Mouse (Mus musculus) limb, embryonic 11.5 days (tissue): ENCODE results near the gene Syt2. TPM values are rescaled to one million over a fixed set of nuclear protein-coding genes. Genes with fewer than 3 reads are reported as not detected.

Experiments
- ATAC-seq: fragments of 200-750 bp; cut with Nextera tagmentation; 2 replicates; pipeline ENCODE4 v1.8.0; 2017; ENCODE audit warnings: low read depth; ENCODE audit not compliant: insufficient number of reproducible peaks, low FRiP score, low TSS enrichment
- DNase-seq: peaks from one replicate; pipeline ENCODE4 v3.0.0-alpha.2; 2015; ENCODE audit warnings: low spot score
- H3K27ac ChIP-seq: fragments of 300-500 bp; sonication (generic); replicated peaks from 2 replicates; pipeline ENCODE4 v1.5.1; 2014; ENCODE audit warnings: low read depth, mild to moderate bottlenecking, low read length
- H3K27me3 ChIP-seq: fragments of 300-500 bp; sonication (generic); 2 replicates; pipeline ENCODE4 v1.6.1; 2014; ENCODE audit warnings: mild to moderate bottlenecking, low read length, mixed read lengths; ENCODE audit not compliant: control insufficient read depth, insufficient read depth
- H3K36me3 ChIP-seq: fragments of 300-500 bp; sonication (generic); 2 replicates; pipeline ENCODE4 v1.6.1; 2014; ENCODE audit warnings: mild to moderate bottlenecking, low read length, moderate library complexity, mixed read lengths; ENCODE audit not compliant: control insufficient read depth, insufficient read depth
- H3K4me1 ChIP-seq: fragments of 300-500 bp; sonication (generic); 2 replicates; pipeline ENCODE4 v1.6.1; 2014; ENCODE audit warnings: low read length, mixed read lengths; ENCODE audit not compliant: control insufficient read depth, insufficient read depth
- H3K4me2 ChIP-seq: fragments of 300-500 bp; sonication (generic); 2 replicates; pipeline ENCODE4 v1.6.1; 2014; ENCODE audit warnings: low read depth, mild to moderate bottlenecking, moderate library complexity; ENCODE audit not compliant: severe bottlenecking
- H3K4me3 ChIP-seq: fragments of 300-500 bp; sonication (generic); 2 replicates; pipeline ENCODE4 v1.5.1; 2014; ENCODE audit warnings: low read depth, low read length
- H3K9ac ChIP-seq: fragments of 300-500 bp; sonication (generic); 2 replicates; pipeline ENCODE4 v1.6.1; 2014; ENCODE audit warnings: mild to moderate bottlenecking, low read length
- H3K9me3 ChIP-seq: fragments of 300-500 bp; sonication (generic); 2 replicates; pipeline ENCODE4 v1.6.1; 2016; ENCODE audit warnings: low read length; ENCODE audit not compliant: control insufficient read depth
- WGBS: fragments of 180-500 bp; shearing (Covaris S2); extraction: QIAGEN DNeasy Blood & Tissue Kit; methylation state at CpG from one replicate; pipeline ENCODE4 v1.1.7; 2014; 5-methylcytosine and 5-hydroxymethylcytosine counted together
- polyA plus RNA-seq: library from polyadenylated mRNA; unstranded; fragments of >200 nt; fragmentation: Nextera tagmentation; extraction: Ambion mirVana; gene quantifications from 2 replicates; pipeline ENCODE4 v1.2.1, GENCODE M21; 2014

The Syt2 gene
- polyA plus RNA-seq, 1 experiment from 2014 or later: 0.28 TPM

- no peaks in the 10 kb centered on the region for H3K4me1 ChIP-seq
- no peaks in the 10 kb centered on the region for H3K36me3 ChIP-seq
- no peak overlapping the region for H3K27ac ChIP-seq
- no peak overlapping the region for H3K4me3 ChIP-seq
- H3K9me3 ChIP-seq: no peaks in the 10 kb centered on the region
- no peaks in the 10 kb centered on the region for H3K27me3 ChIP-seq
- no peak overlapping the region for H3K9ac ChIP-seq
- WGBS: 34% methylated on average over 5 of the region's 5 CpGs
- ATAC-seq: no peak
- no peak for DNase-seq
- no peak overlapping the region for H3K4me2 ChIP-seq
Observed at GRCm38 (mm10) chr1:134700634-134701033, 54.2 kb downstream of the Syt2 start.

GRCm38 (mm10) chr1:134701191-134701590 is 54.7 kb downstream of the Syt2 start:
- DNase-seq (no peak), ATAC-seq (no peak)
- Histone ChIP-seq H3K36me3 (no peaks in the 10 kb centered on the region), H3K9ac (no peak overlapping the region), H3K27ac (no peak overlapping the region), H3K9me3 (no peaks in the 10 kb centered on the region), H3K4me3 (no peak overlapping the region), H3K27me3 (no peaks in the 10 kb centered on the region), H3K4me1 (no peaks in the 10 kb centered on the region), H3K4me2 (no peak overlapping the region)
- WGBS: 31% methylated on average over 6 of the region's 6 CpGs

GRCm38 (mm10) chr1:134703232-134703631 is 56.8 kb downstream of the Syt2 start:
- Histone ChIP-seq H3K27ac (no peak overlapping the region), H3K4me2 (no peak overlapping the region), H3K9ac (no peak overlapping the region), H3K4me3 (no peak overlapping the region), H3K27me3 (peaks cover 13% of the 10 kb centered on the region), H3K4me1 (no peaks in the 10 kb centered on the region), H3K36me3 (no peaks in the 10 kb centered on the region), H3K9me3 (no peaks in the 10 kb centered on the region)
- no peak for DNase-seq
- ATAC-seq: no peak
- WGBS: 92% methylated on average over 2 of the region's 2 CpGs

GRCm38 (mm10) chr1:134704396-134705306 is 58.2 kb downstream of the Syt2 start:
- Histone ChIP-seq H3K9ac (no peak overlapping the region), H3K4me3 (no peak overlapping the region), H3K4me1 (peaks cover 10% of the 10 kb centered on the region; the same call in 1 of the 2 replicates), H3K9me3 (no peaks in the 10 kb centered on the region), H3K36me3 (no peaks in the 10 kb centered on the region), H3K27me3 (peaks cover 27% of the 10 kb centered on the region), H3K27ac (no peak overlapping the region), H3K4me2 (no peak overlapping the region)
- ATAC-seq: no peak
- DNase-seq: peak; percentile 82
- 36% methylated on average over 22 of the region's 22 CpGs for WGBS

- peaks cover 10% of the 10 kb centered on the region for H3K4me1 ChIP-seq
- ATAC-seq: no peak
- peaks cover 43% of the 10 kb centered on the region for H3K27me3 ChIP-seq
- H3K4me3 ChIP-seq: no peak overlapping the region
- no peak overlapping the region for H3K4me2 ChIP-seq
- 32% methylated on average over 2 of the region's 2 CpGs for WGBS
- DNase-seq: no peak
- H3K9ac ChIP-seq: no peak overlapping the region
- H3K36me3 ChIP-seq: no peaks in the 10 kb centered on the region
- no peak overlapping the region for H3K27ac ChIP-seq
- H3K9me3 ChIP-seq: no peaks in the 10 kb centered on the region
Observed at GRCm38 (mm10) chr1:134706549-134706948, 60.1 kb downstream of the Syt2 start.

GRCm38 (mm10) chr1:134707516-134707915 is 61.0 kb downstream of the Syt2 start:
- H3K9me3 ChIP-seq: no peaks in the 10 kb centered on the region
- H3K27me3 ChIP-seq: peaks cover 43% of the 10 kb centered on the region
- no peak overlapping the region for H3K4me2 ChIP-seq
- H3K4me1 ChIP-seq: peaks cover 10% of the 10 kb centered on the region
- H3K4me3 ChIP-seq: no peak overlapping the region
- 73% methylated on average over 3 of the region's 3 CpGs for WGBS
- no peak for DNase-seq
- no peak for ATAC-seq
- H3K9ac ChIP-seq: no peak overlapping the region
- no peaks in the 10 kb centered on the region for H3K36me3 ChIP-seq
- no peak overlapping the region for H3K27ac ChIP-seq

- H3K27me3 ChIP-seq: peaks cover 43% of the 10 kb centered on the region
- 5% methylated on average over 8 of the region's 8 CpGs for WGBS
- H3K9ac ChIP-seq: no peak overlapping the region
Observed at GRCm38 (mm10) chr1:134708274-134708673, 61.8 kb downstream of the Syt2 start.

GRCm38 (mm10) chr1:134708801-134709385 is 62.4 kb downstream of the Syt2 start:
- peak; percentile 68 for DNase-seq
- no peak overlapping the region for H3K27ac ChIP-seq

More at GRCm38 (mm10) chr1:134708274-134708673, 61.8 kb downstream of the Syt2 start:
- DNase-seq (no peak), ATAC-seq (no peak)
- Histone ChIP-seq H3K4me2 (peak overlapping the region; percentile 99), H3K36me3 (no peaks in the 10 kb centered on the region), H3K4me1 (peaks cover 10% of the 10 kb centered on the region), H3K4me3 (peak overlapping the region; percentile 48), H3K9me3 (no peaks in the 10 kb centered on the region), H3K27ac (no peak overlapping the region)

More at GRCm38 (mm10) chr1:134708801-134709385, 62.4 kb downstream of the Syt2 start:
- WGBS: under 1% methylated on average over 44 of the region's 46 CpGs
- Histone ChIP-seq H3K36me3 (no peaks in the 10 kb centered on the region), H3K4me1 (peaks cover 10% of the 10 kb centered on the region), H3K9ac (peak overlapping the region; percentile 57), H3K4me2 (peak overlapping the region; percentile 99), H3K27me3 (peaks cover 43% of the 10 kb centered on the region), H3K4me3 (peak overlapping the region; percentile 48), H3K9me3 (no peaks in the 10 kb centered on the region)
- peak; percentile 38; the same call in 1 of the 2 replicates for ATAC-seq
